Mouse (Mus musculus) kidney, embryonic 16.5 days (tissue): Measurements from ENCODE around the gene Dand5. TPM values are rescaled to one million over a fixed set of nuclear protein-coding genes. Genes with fewer than 3 reads are reported as not detected.

Experiments
- ATAC-seq: fragments of 200-750 bp; cut with Nextera tagmentation; 2 replicates; pipeline ENCODE4 v1.8.0; 2017; ENCODE audit warnings: moderate TSS enrichment; ENCODE audit not compliant: low FRiP score, low TSS enrichment
- H3K27ac ChIP-seq: fragments of 300-500 bp; sonication (generic); 2 replicates; pipeline ENCODE4 v1.5.1; 2014; ENCODE audit warnings: low read length
- H3K27me3 ChIP-seq: fragments of 300-500 bp; sonication (generic); 2 replicates; pipeline ENCODE4 v1.6.1; 2014; ENCODE audit warnings: low read length, control low read depth, mixed read lengths; ENCODE audit not compliant: insufficient read depth
- H3K36me3 ChIP-seq: fragments of 300-500 bp; sonication (generic); 2 replicates; pipeline ENCODE4 v1.6.1; 2014; ENCODE audit warnings: low read length, control low read depth, mixed read lengths; ENCODE audit not compliant: insufficient read depth
- H3K4me1 ChIP-seq: fragments of 300-500 bp; sonication (generic); 2 replicates; pipeline ENCODE4 v1.6.1; 2014; ENCODE audit warnings: low read length, control low read depth, mixed read lengths; ENCODE audit not compliant: insufficient read depth
- H3K4me2 ChIP-seq: fragments of 300-500 bp; sonication (generic); replicated peaks from 2 replicates; pipeline ENCODE4 v1.6.1; 2014; ENCODE audit warnings: low read depth, low read length
- H3K4me3 ChIP-seq: fragments of 300-500 bp; sonication (generic); 2 replicates; pipeline ENCODE4 v1.5.1; 2014; ENCODE audit warnings: mild to moderate bottlenecking, low read length
- H3K9ac ChIP-seq: fragments of 300-500 bp; sonication (generic); replicated peaks from 2 replicates; pipeline ENCODE4 v1.6.1; 2014; ENCODE audit warnings: low read length
- H3K9me3 ChIP-seq: fragments of 300-500 bp; sonication (generic); 2 replicates; pipeline ENCODE4 v1.6.1; 2016; ENCODE audit warnings: low read length, control low read depth
- WGBS: fragments of 180-500 bp; shearing (Covaris S2); extraction: QIAGEN DNeasy Blood & Tissue Kit; methylation state at CpG from one replicate; pipeline ENCODE4 v1.1.7; 2014; 5-methylcytosine and 5-hydroxymethylcytosine counted together
- polyA plus RNA-seq: library from polyadenylated mRNA; unstranded; fragments of >200 nt; fragmentation: Nextera tagmentation; extraction: Ambion mirVana; gene quantifications from 2 replicates; pipeline ENCODE4 v1.2.1, GENCODE M21; 2015

Dand5 gene
- polyA plus RNA-seq, 1 experiment from 2014 or later = 9.0 TPM

DNA sequence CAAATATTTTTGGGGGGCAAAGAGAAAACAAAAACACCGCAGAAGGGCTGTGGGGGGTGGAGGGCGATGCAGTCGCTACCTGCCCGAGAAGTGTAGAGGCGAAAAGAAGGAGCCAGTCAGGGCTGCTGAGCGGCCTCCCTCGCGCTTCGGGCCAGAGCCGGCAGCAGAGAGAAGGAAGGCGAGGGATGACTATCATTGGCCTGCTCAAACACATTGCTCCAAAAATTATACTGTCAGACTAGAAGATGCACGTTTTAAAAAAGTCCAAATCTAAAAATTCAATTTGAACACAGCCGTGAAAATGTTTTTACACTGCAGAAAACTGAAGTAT, 42.4 kb downstream of the Dand5 start:
- Histone ChIP-seq H3K27me3 (peaks cover 99% of the 10 kb centered on the region), H3K4me1 (peaks cover 20% of the 10 kb centered on the region), H3K27ac (no peak overlapping the region), H3K4me3 (0 out of 2 replicates have a peak overlapping the region, but pooled peaks have one; percentile 0), H3K36me3 (no peaks in the 10 kb centered on the region), H3K9ac (no peak overlapping the region), H3K4me2 (0 out of 2 replicates have a peak overlapping the region, but pooled peaks have one; percentile 12), H3K9me3 (no peaks in the 10 kb centered on the region)
- 20% methylated on average over 13 of the region's 13 CpGs for WGBS
- ATAC-seq = no peak

DNA sequence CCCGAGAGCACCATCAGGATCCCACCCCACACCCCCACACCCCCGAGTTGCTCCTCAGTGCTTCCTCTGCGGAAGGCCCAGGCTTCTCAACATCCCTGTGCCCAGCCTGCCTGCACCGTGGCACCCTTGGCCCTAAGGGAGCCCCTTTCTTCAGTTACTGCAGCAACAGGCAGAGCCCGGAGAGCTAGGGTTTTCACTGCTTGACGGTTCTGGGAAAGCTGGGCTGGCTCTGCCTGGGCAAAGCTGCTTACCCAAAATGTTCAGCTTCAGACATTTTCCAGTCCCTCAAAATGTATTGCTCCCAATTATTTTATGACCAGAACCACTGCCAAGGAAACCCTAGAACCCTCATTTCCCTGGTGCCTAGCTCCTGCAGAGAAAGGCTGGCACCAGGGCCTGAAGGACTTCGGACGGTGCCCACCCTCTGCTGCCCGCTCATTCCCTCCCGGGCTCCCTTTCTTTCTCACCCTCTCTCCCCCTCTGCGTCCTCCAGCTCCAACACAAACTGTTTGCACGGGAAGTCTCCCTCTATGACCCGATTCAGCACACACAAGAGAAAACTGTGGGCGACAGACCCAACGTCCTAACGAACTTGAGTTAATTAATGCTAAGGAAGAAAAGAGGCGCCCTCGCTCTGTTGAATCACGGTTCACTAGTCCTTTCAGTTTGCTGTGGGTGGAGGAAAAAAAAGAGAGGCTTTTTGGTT, 43.0 kb downstream of the Dand5 start:
- Histone ChIP-seq H3K4me1 (peaks cover 19% of the 10 kb centered on the region), H3K27me3 (peaks cover 97% of the 10 kb centered on the region), H3K4me2 (0 out of 2 replicates have a peak overlapping the region, but pooled peaks have one; percentile 12), H3K27ac (no peak overlapping the region), H3K9me3 (no peaks in the 10 kb centered on the region), H3K36me3 (no peaks in the 10 kb centered on the region), H3K4me3 (0 out of 2 replicates have a peak overlapping the region, but pooled peaks have one; percentile 0), H3K9ac (no peak overlapping the region)
- WGBS = 19% methylated on average over 19 of the region's 19 CpGs
- ATAC-seq = no peak

DNA sequence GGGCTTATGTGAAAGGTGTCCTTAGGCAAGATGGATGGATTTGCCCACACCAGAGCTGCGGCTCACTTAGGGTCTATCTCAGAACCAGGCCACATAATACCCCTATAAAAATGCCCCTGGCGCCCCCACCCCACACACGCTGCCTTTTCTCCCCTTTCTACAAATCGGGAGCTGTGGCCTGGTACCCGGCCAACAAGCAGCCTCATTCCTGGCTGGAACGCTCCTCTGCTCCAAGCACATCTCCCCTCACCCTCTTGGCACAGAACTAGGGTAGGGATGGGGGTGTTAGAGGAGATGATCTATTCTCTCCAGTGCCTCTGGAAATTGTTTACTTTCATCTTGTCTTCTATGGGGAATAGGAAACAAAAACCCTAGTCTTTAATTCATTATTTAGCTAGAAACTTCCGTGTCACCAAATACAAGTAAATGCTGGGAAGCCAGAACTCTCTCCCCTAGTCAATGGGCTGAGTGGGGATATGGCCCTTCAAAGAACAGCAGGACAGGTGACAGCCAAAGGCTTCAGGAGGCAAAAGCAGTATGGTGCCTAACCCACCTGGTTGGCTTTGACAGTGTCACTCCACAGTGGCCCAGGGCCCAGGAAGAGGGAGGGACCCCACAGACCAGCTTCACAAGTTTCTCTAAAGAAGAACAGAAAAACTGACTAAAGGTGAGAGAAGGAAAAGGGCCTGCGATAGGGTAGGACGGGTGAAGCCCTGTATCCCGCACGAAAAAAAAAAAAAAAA, 43.8 kb downstream of the Dand5 start:
- Histone ChIP-seq H3K4me2 (no peak overlapping the region), H3K4me1 (peaks cover 15% of the 10 kb centered on the region), H3K9ac (no peak overlapping the region), H3K27me3 (peaks cover 97% of the 10 kb centered on the region), H3K36me3 (no peaks in the 10 kb centered on the region), H3K9me3 (no peaks in the 10 kb centered on the region), H3K27ac (no peak overlapping the region), H3K4me3 (no peak overlapping the region)
- no peak for ATAC-seq
- WGBS = 22% methylated on average over 10 of the region's 11 CpGs

DNA sequence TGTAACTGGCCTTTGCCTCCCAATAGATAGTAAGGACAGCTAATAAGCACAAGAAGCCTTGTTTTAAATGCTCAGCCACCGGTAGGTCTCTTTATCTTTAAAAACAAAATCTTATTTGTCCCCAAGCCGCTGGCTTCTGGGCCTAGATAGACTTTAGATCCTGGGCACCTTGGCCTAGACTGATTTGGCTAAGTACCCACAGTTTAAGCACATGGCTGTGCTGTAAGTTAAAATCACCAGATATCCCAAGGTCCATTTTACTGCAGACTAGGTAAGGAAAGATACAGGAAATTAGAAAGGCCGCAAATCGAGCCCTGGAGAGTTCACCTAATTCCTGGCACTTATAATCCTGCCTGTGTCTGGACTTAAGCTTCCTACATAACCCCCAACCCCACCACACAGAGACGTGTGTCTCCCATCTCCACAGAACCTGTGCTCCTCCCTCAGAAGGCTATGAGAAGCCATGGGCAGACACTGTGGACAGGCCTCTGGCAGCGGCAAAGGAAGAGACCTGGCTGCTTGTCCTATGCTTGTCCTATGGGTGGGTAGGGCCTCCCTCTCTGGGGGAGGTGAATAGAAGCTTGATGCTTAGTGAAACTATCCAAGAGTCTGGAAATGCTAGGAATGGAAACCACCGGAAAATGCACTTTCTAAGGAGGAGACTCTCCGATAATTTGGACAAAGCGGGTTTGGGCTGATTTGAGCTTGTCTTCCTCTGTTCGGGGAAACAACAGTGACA, 44.6 kb downstream of the Dand5 start:
- no peak overlapping the region for H3K4me2 ChIP-seq
- H3K4me1 ChIP-seq = peaks cover 21% of the 10 kb centered on the region
- ATAC-seq = no peak
- H3K4me3 ChIP-seq = no peak overlapping the region
- H3K27ac ChIP-seq = no peak overlapping the region
- H3K9ac ChIP-seq = no peak overlapping the region
- no peaks in the 10 kb centered on the region for H3K36me3 ChIP-seq
- WGBS = 47% methylated on average over 10 of the region's 10 CpGs
- H3K27me3 ChIP-seq = peaks cover 95% of the 10 kb centered on the region
- H3K9me3 ChIP-seq = no peaks in the 10 kb centered on the region

DNA sequence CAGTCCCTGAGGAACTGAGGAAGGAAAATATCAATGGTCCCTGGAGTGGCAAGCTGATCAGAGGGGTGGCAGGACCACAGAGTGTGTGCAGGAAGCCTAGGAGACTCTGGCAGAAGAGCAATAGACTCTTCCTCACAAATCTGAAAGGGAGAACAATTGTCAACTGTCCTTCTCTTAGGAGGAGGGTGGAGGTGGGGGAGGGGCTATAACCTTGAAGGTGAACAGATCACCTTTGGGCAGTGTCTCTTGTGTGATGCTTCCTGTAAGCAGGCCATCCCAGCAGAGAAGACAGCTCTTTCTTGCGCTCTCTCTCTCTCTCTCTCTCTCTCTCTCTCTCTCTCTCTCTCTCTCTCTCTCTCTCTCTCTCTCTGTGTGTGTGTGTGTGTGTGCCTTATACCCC, 46.1 kb downstream of the Dand5 start:
- no peak for ATAC-seq
- no peaks in the 10 kb centered on the region for H3K9me3 ChIP-seq
- H3K27ac ChIP-seq = no peak overlapping the region
- H3K9ac ChIP-seq = no peak overlapping the region
- H3K4me2 ChIP-seq = no peak overlapping the region
- 42% methylated on average over 1 of the region's 1 CpGs for WGBS
- no peak overlapping the region for H3K4me3 ChIP-seq
- peaks cover 95% of the 10 kb centered on the region for H3K27me3 ChIP-seq
- no peaks in the 10 kb centered on the region for H3K36me3 ChIP-seq
- H3K4me1 ChIP-seq = peaks cover 33% of the 10 kb centered on the region

DNA sequence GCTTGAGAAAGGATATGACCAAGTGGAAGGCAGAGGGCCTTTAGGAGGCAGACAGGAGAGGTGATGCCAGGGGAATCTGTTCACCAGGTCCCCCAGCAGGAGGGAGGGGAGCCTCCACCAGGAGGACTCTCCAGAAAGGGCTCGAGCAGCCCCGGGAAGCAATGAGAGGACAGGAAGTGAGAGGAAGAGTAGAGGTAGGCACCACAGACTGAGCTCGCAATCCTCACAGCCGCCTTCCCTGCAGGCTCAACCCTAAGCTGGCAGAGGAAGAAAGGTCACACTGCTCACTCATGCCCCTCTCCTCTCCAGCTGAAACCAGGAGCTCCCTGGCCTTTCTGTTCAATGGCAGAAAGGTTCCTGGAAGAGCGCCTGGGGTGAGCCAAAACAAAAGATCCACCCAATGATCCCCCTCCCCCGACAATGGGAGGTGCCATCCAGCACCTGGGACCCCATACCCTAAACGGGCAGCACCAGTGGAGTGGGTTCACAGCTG, 47.0 kb downstream of the Dand5 start:
- no peaks in the 10 kb centered on the region for H3K9me3 ChIP-seq
- no peak for ATAC-seq
- peaks cover 95% of the 10 kb centered on the region for H3K27me3 ChIP-seq
- WGBS = 15% methylated on average over 7 of the region's 7 CpGs
- no peak overlapping the region for H3K27ac ChIP-seq
- H3K4me2 ChIP-seq = no peak overlapping the region
- no peaks in the 10 kb centered on the region for H3K36me3 ChIP-seq
- no peak overlapping the region for H3K9ac ChIP-seq
- H3K4me3 ChIP-seq = no peak overlapping the region
- H3K4me1 ChIP-seq = peaks cover 40% of the 10 kb centered on the region

DNA sequence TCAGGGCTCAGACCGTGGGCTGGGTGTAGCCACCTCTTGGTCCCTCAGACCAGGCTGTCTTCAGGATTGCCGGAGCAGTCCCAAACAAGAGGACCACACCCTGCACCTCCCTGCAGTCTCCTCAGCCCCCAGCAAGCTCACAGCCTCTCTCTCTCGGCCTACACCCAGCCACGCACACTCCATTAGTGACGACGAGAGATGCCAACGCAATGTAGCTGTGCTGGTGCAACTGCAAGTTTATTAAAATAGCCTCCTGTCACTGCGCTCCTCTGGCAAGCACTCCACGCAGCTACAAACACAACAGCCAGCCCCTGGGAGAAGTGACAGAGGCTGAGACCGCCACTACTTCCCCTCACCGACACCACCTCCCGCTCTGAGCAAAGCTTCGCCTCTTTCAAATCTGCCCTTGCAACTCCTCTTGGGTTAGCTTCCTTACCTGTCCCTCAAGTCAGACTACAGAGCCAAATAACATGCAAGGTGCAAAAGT, 47.5 kb downstream of the Dand5 start:
- Histone ChIP-seq H3K27ac (peak overlapping the region; percentile 84), H3K9me3 (no peaks in the 10 kb centered on the region), H3K4me1 (peaks cover 44% of the 10 kb centered on the region), H3K27me3 (peaks cover 96% of the 10 kb centered on the region), H3K4me2 (peak overlapping the region; percentile 52; the same call in 1 of the 2 replicates), H3K4me3 (no peak overlapping the region), H3K36me3 (no peaks in the 10 kb centered on the region), H3K9ac (peak overlapping the region; percentile 44; the same call in 1 of the 2 replicates)
- WGBS = 14% methylated on average over 13 of the region's 13 CpGs
- ATAC-seq = peak; percentile 40; the same call in 1 of the 2 replicates

DNA sequence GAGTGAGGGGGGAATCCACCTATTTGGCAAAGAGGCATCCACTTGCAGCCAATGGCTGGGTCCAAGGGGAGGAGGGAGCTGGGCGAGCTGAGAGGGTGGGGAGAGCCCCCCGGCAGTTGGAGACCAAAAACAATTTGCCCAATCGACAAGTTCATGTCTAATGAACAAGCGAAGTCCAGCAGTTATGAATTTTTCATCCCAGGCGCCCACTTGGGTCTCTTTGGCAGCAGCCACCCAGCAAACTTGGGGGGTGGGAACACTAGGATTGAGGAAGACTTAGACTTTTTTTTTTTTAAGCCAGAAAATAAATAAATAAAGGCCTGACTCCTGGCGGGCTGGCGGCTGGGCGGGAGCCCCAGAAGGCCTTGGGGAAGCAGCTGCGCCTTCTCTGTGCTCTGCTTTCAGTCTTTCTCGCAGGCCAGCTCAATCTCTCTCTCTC, 48.1 kb downstream of the Dand5 start:
- Histone ChIP-seq H3K9ac (peak overlapping the region; percentile 29; the same call in 1 of the 2 replicates), H3K4me3 (peak overlapping the region; percentile 22), H3K36me3 (no peaks in the 10 kb centered on the region), H3K27ac (peak overlapping the region; percentile 81), H3K9me3 (no peaks in the 10 kb centered on the region), H3K27me3 (peaks cover 96% of the 10 kb centered on the region), H3K4me2 (peak overlapping the region; percentile 52), H3K4me1 (peaks cover 47% of the 10 kb centered on the region)
- peak; percentile 36 for ATAC-seq
- WGBS = 2% methylated on average over 10 of the region's 10 CpGs

DNA sequence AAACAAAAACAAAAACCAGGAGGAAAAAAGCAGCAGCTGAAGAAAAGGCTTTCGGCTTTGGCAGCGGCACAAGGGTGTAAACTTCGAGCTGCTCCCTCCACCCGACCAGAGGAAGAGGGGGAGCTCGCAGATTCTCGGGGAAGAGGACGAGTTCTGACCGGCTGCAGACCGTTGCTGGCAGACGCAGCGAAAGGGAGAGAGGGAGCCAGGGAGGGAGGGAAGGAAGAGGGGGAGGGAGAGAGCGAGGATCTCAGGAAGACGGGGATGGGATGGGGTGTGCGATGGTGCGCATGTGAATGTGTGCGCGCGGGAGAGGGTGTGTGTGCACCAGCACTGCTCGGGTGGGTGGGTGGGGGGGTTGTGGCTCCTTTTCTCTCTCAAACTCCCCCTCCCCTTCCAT, 48.8 kb downstream of the Dand5 start:
- peak overlapping the region; percentile 60; the same call in 1 of the 2 replicates for H3K27ac ChIP-seq
- H3K4me3 ChIP-seq = peak overlapping the region; percentile 33
- WGBS = 2% methylated on average over 14 of the region's 19 CpGs
- H3K36me3 ChIP-seq = no peaks in the 10 kb centered on the region
- H3K27me3 ChIP-seq = peaks cover 96% of the 10 kb centered on the region
- peaks cover 47% of the 10 kb centered on the region for H3K4me1 ChIP-seq
- peak overlapping the region; percentile 52 for H3K4me2 ChIP-seq
- ATAC-seq = peak; percentile 80
- no peaks in the 10 kb centered on the region for H3K9me3 ChIP-seq
- H3K9ac ChIP-seq = peak overlapping the region; percentile 36
